Mouse (Mus musculus) pancreas, adult 10 weeks (tissue): ENCODE measurements around the gene Cabp7. TPM values are rescaled to one million over a fixed set of nuclear protein-coding genes. Genes with fewer than 3 reads are reported as not detected.

ENCODE experiments used
- polyA plus RNA-seq: library from polyadenylated mRNA; stranded (reverse); fragments of 350-450 nt; fragmentation: Illumina TruSeq; extraction: RNeasy Lipid Tissue Mini Kit (QIAGEN cat#74804); gene quantifications from one replicate; pipeline ENCODE4 v1.2.3, GENCODE M21; 2015; ENCODE audit warnings: low read depth, low replicate concordance; ENCODE audit not compliant: insufficient read depth

The Cabp7 gene
- polyA plus RNA-seq = 2.9 TPM

DNA sequence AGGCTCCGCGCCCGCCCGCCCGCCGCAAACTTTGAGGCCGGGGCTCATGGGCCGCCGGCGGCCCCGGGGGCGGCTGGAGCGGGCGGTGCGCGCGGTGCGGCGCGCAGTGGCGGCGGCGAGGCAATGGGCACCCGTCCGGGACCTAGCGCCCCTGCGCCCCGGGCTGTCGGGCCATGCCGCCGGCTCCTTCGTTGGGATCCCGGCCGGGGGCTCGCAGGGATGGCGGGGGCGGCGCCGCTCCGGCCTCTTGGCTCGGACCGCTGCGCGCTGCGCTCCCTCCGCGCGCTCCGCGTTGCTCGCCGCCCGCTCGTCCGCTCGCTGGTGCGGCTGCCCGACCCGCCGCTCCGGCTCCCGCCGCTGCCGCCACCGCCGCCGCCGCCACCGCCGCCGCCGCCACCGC is at the start of gene Cabp7:
TSS of gene Cabp7 (minus strand) at position 46 of the 400 bp plus-strand sequence.

DNA sequence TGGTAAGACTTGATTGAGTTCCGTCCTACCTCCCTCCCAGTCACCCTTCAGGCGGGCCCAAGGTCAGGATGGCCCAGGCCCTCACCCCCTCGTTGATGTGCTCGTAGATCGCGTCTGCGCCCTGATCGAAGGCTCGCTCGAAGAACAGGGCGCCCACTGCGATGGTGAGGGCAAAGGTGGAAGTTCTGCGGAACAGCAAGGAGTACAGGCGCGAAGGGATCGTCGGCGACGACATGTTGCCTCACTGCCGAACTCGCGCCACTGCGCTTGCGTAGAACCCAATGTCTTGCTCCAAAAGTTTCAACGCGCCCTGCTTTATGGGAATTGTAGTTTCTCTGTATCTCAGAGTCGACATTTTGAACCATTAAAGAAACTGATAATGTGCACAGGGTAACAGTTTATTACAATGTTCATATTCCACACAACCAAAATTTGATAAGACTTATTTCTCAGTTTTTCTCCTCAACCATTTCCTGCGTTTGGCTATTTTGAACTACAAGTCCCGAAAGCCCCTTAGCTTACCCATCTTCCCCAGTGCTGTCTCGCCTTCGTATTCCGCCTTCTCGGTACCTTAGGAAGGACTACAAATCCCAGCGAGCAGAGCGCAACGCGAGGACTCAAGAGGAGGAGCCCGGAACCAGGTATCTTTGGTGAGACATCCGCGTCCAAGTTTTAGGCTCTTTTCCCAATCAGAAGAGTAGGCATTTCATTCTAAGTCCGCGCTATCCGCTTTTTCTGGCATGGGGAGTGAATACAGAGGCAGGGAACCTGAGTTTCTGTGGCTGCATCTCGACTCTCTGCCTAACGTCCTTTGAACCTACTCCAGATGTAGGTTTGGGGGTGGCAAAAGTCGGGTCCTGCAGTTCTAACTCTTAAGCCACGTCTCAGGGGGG is 42.3 kb downstream of the Cabp7 start, which contains the start of the genes Uqcr10 and Zmat5:
TSS of gene Uqcr10 (minus strand) at position 271 of the 893 bp plus-strand sequence.
TSS of gene Zmat5 (plus strand) at position 607 of the 893 bp plus-strand sequence.

Other genes starting within 250 kb of the Cabp7 start
- 8.3 TPM for gene Mtmr3, start 151.9 kb downstream of the Cabp7 start, polyA plus RNA-seq
- gene Gm11032, start 126.7 kb downstream of the Cabp7 start, polyA plus RNA-seq = not detected
- 7.0 TPM for gene Ascc2, start 109.0 kb downstream of the Cabp7 start, polyA plus RNA-seq
- 96.2 TPM for gene Uqcr10, start 42.4 kb downstream of the Cabp7 start, polyA plus RNA-seq
- 7.1 TPM for gene Zmat5, start 42.1 kb downstream of the Cabp7 start, polyA plus RNA-seq
- gene Nf2, start 102.8 kb upstream of the Cabp7 start, polyA plus RNA-seq = 14.9 TPM
- 4.2 TPM for gene Nipsnap1, start 127.2 kb upstream of the Cabp7 start, polyA plus RNA-seq
- gene Thoc5, start 148.5 kb upstream of the Cabp7 start, polyA plus RNA-seq = 5.7 TPM
- gene Nefh, start 201.3 kb upstream of the Cabp7 start, polyA plus RNA-seq = not detected
- gene Ap1b1, start 240.0 kb upstream of the Cabp7 start, polyA plus RNA-seq = 17.8 TPM